Mouse (Mus musculus): ENCODE measurements at regions not wholly inside any gene's neighbourhood (a gene's known extent, or its start where the extent isn't known, plus 50 kb on each side); places are given as distances from the start of the nearest gene placed in this dataset.

GRCm38 (mm10) chr16:71622664-71623063 is 685.4 kb upstream of the Robo1 start:
- no peak for DNase-seq (ENCODE audit: low read depth)

GRCm38 (mm10) chr16:71640361-71640760 is 667.7 kb upstream of the Robo1 start:
- DNase-seq (ENCODE audit: low read depth) = no peak

GRCm38 (mm10) chr16:71643223-71643622 is 664.9 kb upstream of the Robo1 start:
- no peak for DNase-seq (ENCODE audit: low read depth)

DNA sequence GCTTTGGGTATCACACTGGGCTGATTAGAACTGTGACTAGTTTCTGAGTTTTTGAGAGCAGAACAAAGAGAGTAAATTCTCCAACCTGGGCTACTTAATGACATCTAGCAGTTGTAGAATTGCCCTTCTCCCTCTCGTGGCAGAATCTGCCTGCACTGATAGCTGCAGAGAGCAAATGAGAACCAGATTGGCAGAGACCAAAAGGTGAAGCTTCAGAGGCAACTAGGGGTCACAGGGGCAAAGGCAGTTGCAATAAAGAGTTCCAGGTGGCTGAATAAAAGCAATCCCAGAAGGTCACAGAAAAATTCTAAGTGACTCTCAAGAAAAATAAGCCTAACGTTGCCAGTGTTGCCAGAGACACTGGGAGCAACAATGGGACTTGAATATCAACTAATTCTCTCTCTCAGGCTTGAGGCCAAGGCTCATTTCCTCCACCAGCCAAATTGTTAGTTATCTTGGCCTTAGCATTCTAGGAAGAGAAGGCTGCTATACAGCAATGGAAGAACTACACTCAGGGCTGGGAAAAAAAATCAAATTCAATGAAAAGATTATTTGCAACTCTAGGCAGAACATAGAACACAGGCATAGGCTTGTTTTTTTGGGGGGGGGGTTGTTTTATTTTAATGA is 629.9 kb upstream of the Robo1 start:
- no peak for DNase-seq (ENCODE audit: low read depth)

DNA sequence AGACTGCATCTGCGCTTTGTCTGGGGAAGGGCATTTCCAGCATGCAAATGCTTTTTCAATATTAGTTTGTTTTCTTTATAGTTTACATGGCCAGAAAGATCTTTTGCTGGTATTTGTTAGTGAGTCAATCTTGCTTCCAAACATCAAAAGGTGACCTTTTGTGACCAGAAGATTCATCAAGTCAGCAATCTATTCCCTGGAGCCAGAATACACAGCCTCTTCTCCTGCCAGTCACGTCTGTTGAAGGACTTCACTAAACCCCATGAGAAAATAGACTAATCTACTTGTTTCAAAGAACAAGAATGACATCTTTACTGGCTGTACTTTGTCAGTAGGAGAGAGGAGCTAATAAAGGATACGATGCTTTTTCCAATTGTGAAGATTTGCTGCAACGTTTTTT is 614.6 kb upstream of the Robo1 start:
- no peak for DNase-seq (ENCODE audit: low read depth)

DNA sequence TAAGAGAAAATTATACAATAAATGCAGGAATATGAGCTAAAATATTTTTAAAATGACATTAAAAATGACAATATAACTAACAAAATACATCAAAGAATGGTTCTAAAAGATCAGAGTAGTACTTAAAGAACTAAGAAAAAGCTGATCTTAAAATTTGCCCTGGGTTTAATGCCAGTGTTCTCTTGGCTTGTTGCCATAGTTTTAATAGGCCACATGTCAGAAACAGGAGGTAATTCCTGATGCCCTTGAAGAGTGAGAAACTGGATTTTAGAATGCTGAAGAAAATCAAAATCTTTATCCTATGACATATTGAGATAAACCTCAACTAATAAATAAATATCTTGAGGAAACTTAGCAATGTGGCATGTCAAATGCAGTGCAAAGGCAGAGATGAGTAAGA is 602.3 kb upstream of the Robo1 start:
- DNase-seq (ENCODE audit: low read depth) = no peak

DNA sequence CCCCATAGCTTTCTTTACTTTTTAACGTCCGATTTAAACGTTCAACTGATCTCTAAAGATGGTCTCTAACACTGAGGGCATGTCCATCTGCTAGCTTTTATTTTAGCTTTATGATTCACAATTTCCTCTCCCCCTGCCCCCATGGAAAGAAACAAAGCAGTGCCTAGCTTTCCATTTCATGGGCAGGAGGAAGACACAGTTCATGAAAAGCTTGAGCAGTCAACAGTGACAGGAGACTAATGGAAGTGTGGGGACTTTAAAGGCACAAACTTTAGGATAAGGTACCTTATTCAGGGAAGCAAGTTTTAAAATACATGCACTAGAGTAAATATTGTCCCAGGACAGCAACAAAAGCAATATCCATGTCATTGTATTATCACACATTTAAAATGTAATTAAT is 598.4 kb upstream of the Robo1 start:
- no peak for DNase-seq (ENCODE audit: low read depth)

- no peak for DNase-seq (ENCODE audit: low read depth)
Observed at GRCm38 (mm10) chr16:71711879-71712278, 596.2 kb upstream of the Robo1 start.

DNA sequence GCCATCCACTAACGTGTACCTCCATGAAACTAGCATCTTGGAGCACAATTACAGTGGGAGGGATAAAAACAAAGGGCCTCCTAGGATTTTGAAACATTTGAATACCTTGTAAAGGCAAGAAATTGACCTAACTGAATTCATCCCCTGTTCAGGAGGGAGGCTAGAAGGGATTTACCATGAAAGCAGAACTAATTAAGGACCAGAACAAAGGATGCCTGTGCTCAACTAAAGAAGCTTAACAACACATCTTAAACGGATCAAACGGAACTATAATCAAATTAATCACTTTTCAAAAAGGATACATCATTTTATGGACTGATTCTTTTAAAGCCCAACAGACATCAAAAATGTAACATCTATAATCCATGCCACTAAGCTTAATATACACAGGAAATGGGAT is 590.9 kb upstream of the Robo1 start:
- DNase-seq (ENCODE audit: low read depth) = no peak

- DNase-seq (ENCODE audit: low read depth) = no peak
Observed at GRCm38 (mm10) chr16:71724898-71725297, 583.2 kb upstream of the Robo1 start.

- DNase-seq (ENCODE audit: low read depth) = no peak
Observed at GRCm38 (mm10) chr16:71737941-71738340, 570.2 kb upstream of the Robo1 start.

- DNase-seq (ENCODE audit: low read depth) = no peak
Observed at GRCm38 (mm10) chr16:71739104-71739503, 569.0 kb upstream of the Robo1 start.

GRCm38 (mm10) chr16:71780945-71781344 is 527.2 kb upstream of the Robo1 start:
- no peak for DNase-seq (ENCODE audit: low read depth)

DNA sequence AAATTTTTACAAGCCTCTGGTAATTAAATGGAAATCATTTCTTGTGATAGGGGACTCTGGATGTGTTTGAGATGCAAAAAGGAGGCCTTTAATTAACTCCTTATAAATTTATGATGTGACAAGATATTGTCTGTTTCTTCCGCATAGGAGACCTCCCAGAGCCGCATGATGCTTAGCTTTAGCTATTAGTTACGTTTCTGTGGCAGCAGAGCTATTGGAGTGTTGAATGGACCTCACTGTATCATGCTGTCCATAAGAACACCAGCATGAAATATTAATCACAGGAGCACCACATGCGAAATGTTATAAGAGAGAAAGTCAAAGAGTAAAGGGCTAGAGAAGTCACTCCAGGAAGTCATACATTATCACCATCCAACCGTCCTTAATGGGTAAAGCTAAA is 495.3 kb upstream of the Robo1 start:
- DNase-seq (ENCODE audit: low read depth) = no peak

DNA sequence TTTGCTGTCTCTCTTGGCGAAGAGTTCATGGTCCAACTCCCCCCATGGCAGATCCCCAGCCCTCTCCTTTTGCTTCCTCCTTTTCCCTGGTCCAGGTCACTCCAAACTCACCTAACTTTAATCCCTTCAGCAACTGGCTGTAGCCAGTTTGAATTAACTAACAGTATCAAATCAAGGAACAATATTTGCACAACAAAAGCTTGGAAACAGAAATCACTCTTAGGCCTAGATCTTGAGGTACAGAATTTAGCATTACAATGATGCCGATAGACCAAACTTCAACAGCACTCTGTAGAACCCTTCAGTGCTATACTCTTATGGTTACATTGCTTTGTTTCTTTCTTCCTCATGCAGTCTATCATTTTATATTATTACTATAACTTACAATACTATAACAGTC is 472.8 kb upstream of the Robo1 start:
- DNase-seq (ENCODE audit: low read depth) = no peak

DNA sequence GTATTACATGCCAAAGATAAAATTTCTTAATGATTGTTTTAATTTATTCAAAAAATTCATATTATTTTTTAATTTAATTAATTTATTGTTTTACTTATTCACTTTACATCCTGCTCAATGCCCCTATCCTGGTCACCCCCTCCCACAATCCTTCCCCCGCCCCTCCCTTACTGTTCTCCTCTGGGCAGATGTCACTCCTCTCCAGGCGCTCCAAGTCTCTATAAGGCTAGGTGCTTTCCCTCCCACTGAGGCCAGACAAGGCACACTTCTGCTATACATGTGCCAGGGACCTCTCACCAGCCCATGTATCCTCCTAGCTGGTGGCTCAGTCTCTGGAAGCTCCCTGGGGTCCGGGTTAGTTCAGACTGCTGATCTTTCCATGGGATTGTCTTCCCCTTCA is 458.0 kb upstream of the Robo1 start:
- no peak for DNase-seq (ENCODE audit: low read depth)

GRCm38 (mm10) chr16:71851590-71852190 is 456.4 kb upstream of the Robo1 start:
- DNase-seq (ENCODE audit: low read depth) = no peak

GRCm38 (mm10) chr16:71857877-71858276 is 450.2 kb upstream of the Robo1 start:
- DNase-seq (ENCODE audit: low read depth) = no peak

GRCm38 (mm10) chr16:71860205-71860604 is 447.9 kb upstream of the Robo1 start:
- DNase-seq (ENCODE audit: low read depth) = no peak

- no peak for DNase-seq (ENCODE audit: low read depth)
Observed at GRCm38 (mm10) chr16:71885701-71886100, 422.4 kb upstream of the Robo1 start.

GRCm38 (mm10) chr16:71889679-71890078 is 418.4 kb upstream of the Robo1 start:
- no peak for DNase-seq (ENCODE audit: low read depth)

DNA sequence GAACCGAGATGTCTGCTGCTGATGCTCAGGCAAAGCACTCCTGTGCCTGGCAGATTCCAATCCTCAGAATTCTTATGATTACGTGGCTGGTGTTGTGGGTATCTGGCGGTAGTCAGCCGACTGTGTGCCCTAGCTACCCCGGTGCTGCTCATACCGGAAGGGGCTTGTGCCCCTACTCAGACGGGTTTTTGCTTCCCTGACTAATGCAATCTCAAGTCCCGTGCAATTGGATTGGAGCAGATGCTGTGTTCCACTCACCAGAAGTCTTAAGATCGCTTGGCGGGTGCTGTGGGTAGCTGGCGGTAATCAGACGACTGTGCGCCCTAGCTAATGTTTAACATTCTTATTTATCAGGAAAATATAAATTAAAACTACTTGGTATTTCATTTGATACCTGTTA is 385.0 kb upstream of the Robo1 start:
- DNase-seq (ENCODE audit: low read depth) = no peak

- DNase-seq (ENCODE audit: low read depth) = no peak
Observed at GRCm38 (mm10) chr16:71944165-71944564, 363.9 kb upstream of the Robo1 start.

- DNase-seq (ENCODE audit: low read depth) = peak; percentile 17
Observed at GRCm38 (mm10) chr16:71944846-71945245, 363.3 kb upstream of the Robo1 start.
